Mouse (Mus musculus): Measurements from ENCODE around the gene Hivep3. TPM values are rescaled to one million over a fixed set of nuclear protein-coding genes. Genes with fewer than 3 reads are reported as not detected.

The Hivep3 gene
- polyA plus RNA-seq, 1 experiment from 2014 or later, result 8.6 TPM

GRCm38 (mm10) chr4:119932549-119933257 lies 199.1 kb downstream of the Hivep3 start:
- peaks cover 3% of the 10 kb centered on the region; the same call in 1 of the 2 replicates for H3K4me1 ChIP-seq (ENCODE audit: control insufficient read depth, insufficient read depth, low read length)
- H3K9me3 ChIP-seq (ENCODE audit: control insufficient read depth, low read depth, low read length), result no peaks in the 10 kb centered on the region
- H3K27me3 ChIP-seq (ENCODE audit: control insufficient read depth, insufficient read depth, low read length), result no peaks in the 10 kb centered on the region
- H3K4me3 ChIP-seq (ENCODE audit: low read depth, low read length), result no peak overlapping the region
- H3K4me2 ChIP-seq (replicated peaks; ENCODE audit: low read depth, low read length), result no peak overlapping the region
- no peak overlapping the region for H3K27ac ChIP-seq (ENCODE audit: low read length)
- 36% methylated on average over 13 of the region's 13 CpGs for WGBS
- ATAC-seq (ENCODE audit: insufficient number of reproducible peaks, insufficient read depth, low FRiP score, low read depth), result no peak
- no peak overlapping the region for H3K9ac ChIP-seq (replicated peaks; ENCODE audit: low read depth, low read length)
- no peaks in the 10 kb centered on the region for H3K36me3 ChIP-seq (ENCODE audit: control insufficient read depth, insufficient read depth, low read length)

GRCm38 (mm10) chr4:119934901-119935300 lies 201.3 kb downstream of the Hivep3 start:
- no peaks in the 10 kb centered on the region for H3K27me3 ChIP-seq (ENCODE audit: control insufficient read depth, insufficient read depth, low read length)
- ATAC-seq (ENCODE audit: insufficient number of reproducible peaks, insufficient read depth, low FRiP score, low read depth), result no peak
- H3K27ac ChIP-seq (ENCODE audit: low read length), result no peak overlapping the region
- H3K9me3 ChIP-seq (ENCODE audit: control insufficient read depth, low read depth, low read length), result no peaks in the 10 kb centered on the region
- 81% methylated on average over 4 of the region's 4 CpGs for WGBS
- no peak overlapping the region for H3K4me3 ChIP-seq (ENCODE audit: low read depth, low read length)
- H3K4me2 ChIP-seq (replicated peaks; ENCODE audit: low read depth, low read length), result no peak overlapping the region
- H3K4me1 ChIP-seq (ENCODE audit: control insufficient read depth, insufficient read depth, low read length), result peaks cover 3% of the 10 kb centered on the region; the same call in 1 of the 2 replicates
- H3K9ac ChIP-seq (replicated peaks; ENCODE audit: low read depth, low read length), result no peak overlapping the region
- no peaks in the 10 kb centered on the region for H3K36me3 ChIP-seq (ENCODE audit: control insufficient read depth, insufficient read depth, low read length)

GRCm38 (mm10) chr4:119937876-119938275 lies 204.3 kb downstream of the Hivep3 start:
- Histone ChIP-seq H3K9me3 (ENCODE audit: control insufficient read depth, low read depth, low read length) (no peaks in the 10 kb centered on the region), H3K27ac (ENCODE audit: low read length) (no peak overlapping the region), H3K4me2 (replicated peaks; ENCODE audit: low read depth, low read length) (no peak overlapping the region), H3K36me3 (ENCODE audit: control insufficient read depth, insufficient read depth, low read length) (no peaks in the 10 kb centered on the region), H3K4me1 (ENCODE audit: control insufficient read depth, insufficient read depth, low read length) (peaks cover under 1% of the 10 kb centered on the region; the same call in 1 of the 2 replicates), H3K27me3 (ENCODE audit: control insufficient read depth, insufficient read depth, low read length) (no peaks in the 10 kb centered on the region), H3K9ac (replicated peaks; ENCODE audit: low read depth, low read length) (no peak overlapping the region), H3K4me3 (ENCODE audit: low read depth, low read length) (no peak overlapping the region)
- ATAC-seq (ENCODE audit: insufficient number of reproducible peaks, insufficient read depth, low FRiP score, low read depth), result peak; percentile 49; the same call in 1 of the 2 replicates
- 58% methylated on average over 7 of the region's 7 CpGs for WGBS

GRCm38 (mm10) chr4:119938518-119938917 lies 204.9 kb downstream of the Hivep3 start:
- Histone ChIP-seq H3K9me3 (ENCODE audit: control insufficient read depth, low read depth, low read length) (no peaks in the 10 kb centered on the region), H3K4me2 (replicated peaks; ENCODE audit: low read depth, low read length) (no peak overlapping the region), H3K9ac (replicated peaks; ENCODE audit: low read depth, low read length) (no peak overlapping the region), H3K27me3 (ENCODE audit: control insufficient read depth, insufficient read depth, low read length) (no peaks in the 10 kb centered on the region), H3K27ac (ENCODE audit: low read length) (no peak overlapping the region), H3K4me3 (ENCODE audit: low read depth, low read length) (no peak overlapping the region), H3K36me3 (ENCODE audit: control insufficient read depth, insufficient read depth, low read length) (no peaks in the 10 kb centered on the region), H3K4me1 (ENCODE audit: control insufficient read depth, insufficient read depth, low read length) (no peaks in the 10 kb centered on the region)
- WGBS, result 82% methylated on average over 4 of the region's 4 CpGs
- no peak for ATAC-seq (ENCODE audit: insufficient number of reproducible peaks, insufficient read depth, low FRiP score, low read depth)

- no peak for ATAC-seq (ENCODE audit: insufficient number of reproducible peaks, insufficient read depth, low FRiP score, low read depth)
- no peak overlapping the region for H3K27ac ChIP-seq (ENCODE audit: low read length)
- no peaks in the 10 kb centered on the region for H3K27me3 ChIP-seq (ENCODE audit: control insufficient read depth, insufficient read depth, low read length)
- no peak overlapping the region for H3K9ac ChIP-seq (replicated peaks; ENCODE audit: low read depth, low read length)
- 90% methylated on average over 6 of the region's 6 CpGs for WGBS
- no peak overlapping the region for H3K4me2 ChIP-seq (replicated peaks; ENCODE audit: low read depth, low read length)
- H3K9me3 ChIP-seq (ENCODE audit: control insufficient read depth, low read depth, low read length), result no peaks in the 10 kb centered on the region
- no peak overlapping the region for H3K4me3 ChIP-seq (ENCODE audit: low read depth, low read length)
- H3K4me1 ChIP-seq (ENCODE audit: control insufficient read depth, insufficient read depth, low read length), result no peaks in the 10 kb centered on the region
- no peaks in the 10 kb centered on the region for H3K36me3 ChIP-seq (ENCODE audit: control insufficient read depth, insufficient read depth, low read length)
Observed at GRCm38 (mm10) chr4:119939786-119940185, 206.2 kb downstream of the Hivep3 start.

- Histone ChIP-seq H3K9me3 (ENCODE audit: control insufficient read depth, low read depth, low read length) (no peaks in the 10 kb centered on the region; the same call in 1 of the 2 replicates), H3K9ac (replicated peaks; ENCODE audit: low read depth, low read length) (no peak overlapping the region), H3K27ac (ENCODE audit: low read length) (no peak overlapping the region), H3K4me1 (ENCODE audit: control insufficient read depth, insufficient read depth, low read length) (no peaks in the 10 kb centered on the region), H3K4me3 (ENCODE audit: low read depth, low read length) (no peak overlapping the region), H3K36me3 (ENCODE audit: control insufficient read depth, insufficient read depth, low read length) (no peaks in the 10 kb centered on the region), H3K27me3 (ENCODE audit: control insufficient read depth, insufficient read depth, low read length) (no peaks in the 10 kb centered on the region), H3K4me2 (replicated peaks; ENCODE audit: low read depth, low read length) (no peak overlapping the region)
- ATAC-seq (ENCODE audit: insufficient number of reproducible peaks, insufficient read depth, low FRiP score, low read depth), result no peak
- 67% methylated on average over 3 of the region's 3 CpGs for WGBS
Observed at GRCm38 (mm10) chr4:119946224-119946887, 212.8 kb downstream of the Hivep3 start.

- 0 out of 2 replicates have a peak, but pooled peaks have one; percentile 21 for ATAC-seq (ENCODE audit: insufficient number of reproducible peaks, insufficient read depth, low FRiP score, low read depth)
- no peak overlapping the region for H3K27ac ChIP-seq (ENCODE audit: low read length)
- H3K4me2 ChIP-seq (replicated peaks; ENCODE audit: low read depth, low read length), result no peak overlapping the region
- no peaks in the 10 kb centered on the region; the same call in 1 of the 2 replicates for H3K9me3 ChIP-seq (ENCODE audit: control insufficient read depth, low read depth, low read length)
- 55% methylated on average over 12 of the region's 12 CpGs for WGBS
- no peaks in the 10 kb centered on the region for H3K36me3 ChIP-seq (ENCODE audit: control insufficient read depth, insufficient read depth, low read length)
- H3K9ac ChIP-seq (replicated peaks; ENCODE audit: low read depth, low read length), result no peak overlapping the region
- H3K4me3 ChIP-seq (ENCODE audit: low read depth, low read length), result no peak overlapping the region
- H3K4me1 ChIP-seq (ENCODE audit: control insufficient read depth, insufficient read depth, low read length), result no peaks in the 10 kb centered on the region
- no peaks in the 10 kb centered on the region for H3K27me3 ChIP-seq (ENCODE audit: control insufficient read depth, insufficient read depth, low read length)
Observed at GRCm38 (mm10) chr4:119947232-119948162, 213.9 kb downstream of the Hivep3 start.

GRCm38 (mm10) chr4:119948406-119948805 lies 214.8 kb downstream of the Hivep3 start:
- Histone ChIP-seq H3K36me3 (ENCODE audit: control insufficient read depth, insufficient read depth, low read length) (no peaks in the 10 kb centered on the region), H3K9ac (replicated peaks; ENCODE audit: low read depth, low read length) (no peak overlapping the region), H3K9me3 (ENCODE audit: control insufficient read depth, low read depth, low read length) (no peaks in the 10 kb centered on the region; the same call in 1 of the 2 replicates), H3K4me1 (ENCODE audit: control insufficient read depth, insufficient read depth, low read length) (no peaks in the 10 kb centered on the region), H3K4me3 (ENCODE audit: low read depth, low read length) (no peak overlapping the region), H3K4me2 (replicated peaks; ENCODE audit: low read depth, low read length) (no peak overlapping the region), H3K27ac (ENCODE audit: low read length) (no peak overlapping the region), H3K27me3 (ENCODE audit: control insufficient read depth, insufficient read depth, low read length) (no peaks in the 10 kb centered on the region)
- 78% methylated on average over 6 of the region's 6 CpGs for WGBS
- no peak for ATAC-seq (ENCODE audit: insufficient number of reproducible peaks, insufficient read depth, low FRiP score, low read depth)

Data from stomach, embryonic 14.5 days (tissue).